Mouse (Mus musculus) liver, adult 2 months (tissue): ENCODE results near the gene Ppbp. TPM values are rescaled to one million over a fixed set of nuclear protein-coding genes. Genes with fewer than 3 reads are reported as not detected.
"Not testable (repeated sequence)": the region's sequence is repeated elsewhere in the genome, so short reads cannot be mapped to it uniquely, and the experiment has no call there.

Experiments
- DNase-seq: peaks from one replicate; pipeline ENCODE4 v3.0.0-alpha.2; 2011; ENCODE audit warnings: low read depth, low spot score; ENCODE audit errors: extremely low read depth
- H3K27ac ChIP-seq: fragments of 200-500 bp; replicated peaks from 2 replicates; pipeline ENCODE4 v1.5.1; 2012; ENCODE audit warnings: low read depth, mild to moderate bottlenecking, control low read depth, inconsistent platforms, low read length; ENCODE audit not compliant: insufficient read depth
- H3K27me3 ChIP-seq: fragments of 200-500 bp; 2 replicates; pipeline ENCODE4 v1.6.1; 2012; ENCODE audit warnings: mild to moderate bottlenecking, moderate library complexity, low read length, inconsistent platforms; ENCODE audit not compliant: control insufficient read depth, insufficient read depth
- H3K36me3 ChIP-seq: fragments of 200-500 bp; 2 replicates; pipeline ENCODE4 v1.6.1; 2012; ENCODE audit warnings: low read length, inconsistent platforms; ENCODE audit not compliant: control insufficient read depth, insufficient read depth
- H3K4me1 ChIP-seq: fragments of 200-500 bp; 2 replicates; pipeline ENCODE4 v1.6.1; 2011; ENCODE audit warnings: low read length; ENCODE audit not compliant: control insufficient read depth, insufficient read depth
- H3K4me3 ChIP-seq: fragments of 200-500 bp; 2 replicates; pipeline ENCODE4 v1.5.1; 2011; ENCODE audit warnings: low read depth, mild to moderate bottlenecking, control low read depth, low read length, moderate library complexity; ENCODE audit not compliant: insufficient read depth
- H3K79me2 ChIP-seq: fragments of 200-500 bp; 2 replicates; pipeline ENCODE4 v1.6.1; 2012; ENCODE audit warnings: inconsistent platforms, mild to moderate bottlenecking, low read length, moderate library complexity; ENCODE audit not compliant: control insufficient read depth, insufficient read depth
- H3K9ac ChIP-seq: fragments of 200-500 bp; 2 replicates; pipeline ENCODE4 v1.6.1; 2012; ENCODE audit warnings: low read depth, mild to moderate bottlenecking, control low read depth, inconsistent platforms, low read length
- CTCF ChIP-seq: fragments of 200-500 bp; IDR thresholded peaks from 2 replicates; pipeline ENCODE4 v1.5.1; 2011; ENCODE audit warnings: low read depth, low read length, control low read depth
- POLR2A ChIP-seq: fragments of 200-500 bp; IDR thresholded peaks from 2 replicates; pipeline ENCODE4 v1.6.1; 2011; ENCODE audit warnings: low read length, control low read depth; ENCODE audit not compliant: insufficient read depth; ENCODE audit errors: extremely low read depth
- WGBS: fragments of 180-500 bp; shearing (Covaris S2); methylation state at CpG from one replicate; pipeline ENCODE4 v1.1.7; 2018; 5-methylcytosine and 5-hydroxymethylcytosine counted together
- polyA plus RNA-seq: library from polyadenylated mRNA; depleted of rRNA; stranded (reverse); fragments of >200 nt; gene quantifications from 2 replicates; pipeline ENCODE4 v1.2.3, GENCODE M21; 2012
- total RNA-seq: library from RNA; depleted of rRNA; stranded (reverse); fragments of >200 nt; gene quantifications from 2 replicates; pipeline ENCODE4 v1.2.3, GENCODE M21; 2014

The Ppbp gene
- total and polyA plus RNA-seq, 2 experiments = 0.65 to 1.5 TPM

DNA sequence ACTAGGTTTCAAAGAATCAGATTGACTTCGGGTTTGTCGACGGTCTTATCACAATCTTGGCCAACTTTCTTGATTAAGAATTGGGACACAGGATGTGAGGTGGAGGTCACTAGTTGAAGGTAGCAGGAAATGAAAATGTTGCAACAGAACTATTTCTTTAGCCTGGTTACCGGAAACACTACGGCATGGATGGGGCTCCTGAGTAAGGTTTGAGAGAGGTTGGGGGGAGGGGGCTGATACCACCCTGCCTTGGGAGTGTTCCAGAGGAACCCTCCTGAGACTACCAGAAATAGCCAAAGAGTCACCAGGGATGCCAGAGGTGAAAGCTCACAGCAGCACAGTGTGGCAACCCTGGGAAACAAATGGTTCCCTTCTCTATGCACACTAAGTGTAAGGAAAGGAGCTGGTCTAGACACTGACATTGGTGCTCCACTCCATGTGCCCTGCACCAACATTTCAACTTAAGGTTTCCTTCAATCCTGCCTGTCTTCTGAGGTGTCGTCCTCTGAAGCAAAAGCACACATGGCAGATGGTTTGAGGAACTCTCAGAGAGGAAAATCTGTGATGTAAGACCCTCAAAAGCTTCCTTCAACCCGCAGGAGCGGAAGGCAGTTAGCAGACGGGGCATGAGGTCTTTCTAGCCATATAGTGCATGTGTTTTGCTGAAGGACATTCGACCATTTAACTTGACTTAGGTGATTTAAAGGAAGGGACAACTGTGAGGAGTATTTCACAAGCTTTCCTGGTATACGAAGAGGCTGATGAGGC is 21.2 kb downstream of the Ppbp start:
- no peak overlapping the region for H3K27ac ChIP-seq
- H3K27me3 ChIP-seq = no peaks in the 10 kb centered on the region
- WGBS = 70% methylated on average over 11 of the region's 11 CpGs
- H3K9ac ChIP-seq = no peak overlapping the region
- H3K79me2 ChIP-seq = no peaks in the 10 kb centered on the region
- TF ChIP-seq CTCF (no peak), POLR2A (no peak)
- H3K4me1 ChIP-seq = no peaks in the 10 kb centered on the region
- DNase-seq = no peak
- H3K36me3 ChIP-seq = no peaks in the 10 kb centered on the region
- no peak overlapping the region for H3K4me3 ChIP-seq

DNA sequence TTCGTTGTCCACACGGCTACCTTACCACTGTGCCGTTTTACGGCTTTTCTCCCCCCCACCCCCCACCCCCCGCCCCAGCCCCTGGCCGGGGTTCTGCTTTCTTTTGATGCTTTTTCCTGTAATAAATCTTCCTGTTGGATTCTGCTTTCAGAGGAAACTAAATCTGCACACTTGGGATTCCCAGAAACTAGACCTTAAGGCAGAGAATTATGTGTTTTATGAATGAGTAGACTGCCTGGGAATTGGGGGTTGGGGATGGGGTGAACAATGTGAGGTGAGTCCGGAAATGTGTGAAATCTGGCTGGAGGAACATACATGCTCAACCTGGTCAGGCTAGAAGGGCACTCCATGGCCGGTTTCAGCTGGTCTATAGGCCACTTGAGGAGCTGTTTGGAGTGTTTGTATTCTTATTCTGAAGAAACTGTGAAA is 21.8 kb downstream of the Ppbp start:
- no peaks in the 10 kb centered on the region for H3K79me2 ChIP-seq
- TF ChIP-seq CTCF (no peak), POLR2A (no peak)
- no peaks in the 10 kb centered on the region for H3K4me1 ChIP-seq
- H3K9ac ChIP-seq = no peak overlapping the region
- 64% methylated on average over 8 of the region's 8 CpGs for WGBS
- no peaks in the 10 kb centered on the region for H3K36me3 ChIP-seq
- no peak overlapping the region for H3K27ac ChIP-seq
- no peak overlapping the region for H3K4me3 ChIP-seq
- H3K27me3 ChIP-seq = no peaks in the 10 kb centered on the region
- DNase-seq = no peak

DNA sequence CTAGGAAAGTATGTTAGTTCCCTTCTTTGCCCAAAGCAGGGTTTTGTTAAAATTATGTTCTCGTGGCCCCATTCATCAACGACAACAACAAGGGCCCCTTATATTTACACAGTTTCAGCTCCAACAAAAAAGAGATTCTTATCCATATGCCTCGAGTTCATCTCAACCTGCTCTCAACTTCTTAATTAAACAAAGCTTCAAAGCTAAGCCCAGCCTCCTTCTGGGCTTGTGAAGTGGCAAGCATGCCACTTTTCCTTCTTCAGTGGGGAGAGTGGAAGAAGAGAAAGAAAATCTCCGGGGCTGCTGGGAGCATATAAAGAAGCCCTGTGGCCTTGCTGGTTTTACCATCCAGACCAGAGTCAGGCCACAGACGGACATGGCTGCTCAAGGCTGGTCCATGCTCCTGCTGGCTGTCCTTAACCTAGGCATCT is 25.9 kb downstream of the Ppbp start, which contains the start of gene Cxcl15:
Gene Cxcl15, plus strand, starts transcription at position 340 of the 431 bp plus-strand sequence.
- Histone ChIP-seq H3K4me3 (no peak within 1 kb of the TSS), H3K4me1 (no peaks in the 10 kb centered on the region), H3K36me3 (no peaks in the 10 kb centered on the region), H3K9ac (no peak within 1 kb of the TSS), H3K27me3 (no peaks in the 10 kb centered on the region), H3K27ac (no peak within 1 kb of the TSS), H3K79me2 (no peaks in the 10 kb centered on the region)
- no peak for DNase-seq
- 43% methylated on average over 5 of the region's 5 CpGs for WGBS
- TF ChIP-seq POLR2A (no peak), CTCF (no peak)

DNA sequence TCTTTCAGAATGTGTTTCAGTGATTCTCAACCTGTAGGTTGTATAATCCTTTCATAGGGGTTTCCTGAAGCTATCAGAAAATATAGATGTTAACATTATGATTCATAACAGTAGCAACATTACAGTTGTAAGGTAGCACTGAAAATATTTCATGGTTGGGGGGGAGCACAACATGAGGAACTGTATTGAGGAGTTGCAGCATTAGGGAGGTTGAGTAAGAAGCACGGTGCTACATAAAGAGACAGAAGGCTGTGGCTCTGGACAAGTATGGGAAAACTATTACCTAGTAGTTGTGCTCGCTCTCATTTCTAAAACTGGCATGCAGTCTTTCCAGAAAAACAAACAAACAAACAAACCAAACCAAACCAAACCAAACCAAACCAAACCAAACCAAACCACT is 27.1 kb downstream of the Ppbp start:
- not testable (repeated sequence) for H3K36me3 ChIP-seq, DNase-seq, H3K4me3 ChIP-seq, H3K27ac ChIP-seq, H3K27me3 ChIP-seq, H3K79me2 ChIP-seq, H3K9ac ChIP-seq, H3K4me1 ChIP-seq
- 91% methylated on average over 2 of the region's 2 CpGs for WGBS

DNA sequence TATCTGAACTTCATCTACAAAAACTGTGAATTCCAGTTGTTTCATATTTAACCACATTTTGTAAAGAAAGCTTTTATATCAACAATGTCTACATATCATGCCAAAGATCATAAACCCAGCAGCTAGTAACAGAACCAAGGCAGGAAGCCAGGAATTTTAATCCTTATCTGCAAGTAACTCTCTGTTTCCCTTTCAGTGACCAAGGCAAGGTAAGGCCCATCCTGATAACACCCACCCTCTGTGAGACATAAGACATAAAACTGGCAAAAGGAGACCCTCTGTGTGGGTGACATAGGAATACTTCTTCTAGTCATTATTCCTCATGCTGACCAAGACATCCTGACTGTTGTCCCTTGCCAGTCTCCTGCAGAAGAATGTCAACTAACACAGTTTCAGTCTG is 36.3 kb downstream of the Ppbp start:
- no peaks in the 10 kb centered on the region for H3K4me1 ChIP-seq
- no peaks in the 10 kb centered on the region for H3K79me2 ChIP-seq
- DNase-seq = no peak
- H3K4me3 ChIP-seq = no peak overlapping the region
- H3K27ac ChIP-seq = no peak overlapping the region
- TF ChIP-seq CTCF (no peak), POLR2A (no peak)
- no peaks in the 10 kb centered on the region for H3K36me3 ChIP-seq
- H3K9ac ChIP-seq = no peak overlapping the region
- no peaks in the 10 kb centered on the region for H3K27me3 ChIP-seq

DNA sequence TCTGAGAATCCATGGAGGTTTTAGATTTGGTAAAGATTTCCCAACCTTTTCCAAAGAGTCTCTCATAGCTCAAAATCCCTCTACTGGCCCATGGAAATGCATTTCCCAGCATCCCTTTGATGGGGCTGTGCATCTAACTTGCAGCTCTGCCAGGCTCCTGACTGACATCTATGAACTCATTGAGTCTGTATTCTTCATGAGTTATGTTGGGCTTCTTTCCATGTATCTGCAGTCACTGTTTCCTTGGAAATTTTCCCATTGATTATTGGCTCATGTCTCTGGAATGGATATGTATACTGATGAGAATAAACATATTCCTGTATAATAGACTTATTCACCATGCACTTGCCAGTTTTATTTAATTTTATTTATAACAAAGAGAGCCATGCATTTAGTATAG is 37.7 kb downstream of the Ppbp start:
- TF ChIP-seq POLR2A (no peak), CTCF (no peak)
- DNase-seq = no peak
- H3K27ac ChIP-seq = no peak overlapping the region
- H3K4me1 ChIP-seq = no peaks in the 10 kb centered on the region
- no peaks in the 10 kb centered on the region for H3K36me3 ChIP-seq
- H3K27me3 ChIP-seq = no peaks in the 10 kb centered on the region
- H3K4me3 ChIP-seq = no peak overlapping the region
- no peak overlapping the region for H3K9ac ChIP-seq
- H3K79me2 ChIP-seq = no peaks in the 10 kb centered on the region
